Mouse (Mus musculus) cerebellum, postnatal 36 days (tissue): ENCODE measurements around the gene Emsy.

Experiments
- DNase-seq, 2 experiments: peaks; one replicate each; pipeline ENCODE4 v3.0.0; 2021 to 2022; ENCODE audit warnings: mixed read lengths in 2 of 2

Emsy gene

GRCm38 (mm10) chr7:98656531-98657221, at the start of gene Emsy:
Emsy (minus strand) TSS chr7:98656783.
- DNase-seq, result peak; percentile 93 to 94

GRCm38 (mm10) chr7:98704276-98704675, 47.7 kb upstream of the Emsy start:
- DNase-seq, result no peak

GRCm38 (mm10) chr7:98703365-98703881, 46.8 kb upstream of the Emsy start:
- peak; percentile 46 to 49 for DNase-seq

GRCm38 (mm10) chr7:98702283-98703240, 46.0 kb upstream of the Emsy start, which contains the start of gene Thap12:
Thap12 (plus strand) TSS chr7:98703103.
- DNase-seq, result peak; percentile 99

- DNase-seq, result peak; percentile 24 to 34
These were observed 45.2 kb upstream of the Emsy start for GRCm38 (mm10) chr7:98701771-98702170.

- no peak for DNase-seq
These were observed 42.0 kb upstream of the Emsy start for GRCm38 (mm10) chr7:98698590-98698989.

GRCm38 (mm10) chr7:98698041-98698440, 41.5 kb upstream of the Emsy start:
- DNase-seq, result no peak

- no peak for DNase-seq
These were observed 40.9 kb upstream of the Emsy start for GRCm38 (mm10) chr7:98697496-98697895.

- no peak for DNase-seq
These were observed 37.5 kb upstream of the Emsy start for GRCm38 (mm10) chr7:98694046-98694445.

GRCm38 (mm10) chr7:98692761-98693546, 36.4 kb upstream of the Emsy start:
- no peak for DNase-seq

- no peak for DNase-seq
These were observed 34.2 kb upstream of the Emsy start for GRCm38 (mm10) chr7:98690831-98691230.

GRCm38 (mm10) chr7:98690126-98690525, 33.5 kb upstream of the Emsy start:
- DNase-seq, result no peak

- DNase-seq, result no peak
These were observed 29.3 kb upstream of the Emsy start for GRCm38 (mm10) chr7:98685895-98686294.

GRCm38 (mm10) chr7:98682821-98683220, 26.2 kb upstream of the Emsy start:
- no peak for DNase-seq

GRCm38 (mm10) chr7:98680691-98681090, 24.1 kb upstream of the Emsy start:
- DNase-seq, result no peak

GRCm38 (mm10) chr7:98678441-98678840, 21.9 kb upstream of the Emsy start:
- no peak for DNase-seq

- no peak for DNase-seq
These were observed 20.9 kb upstream of the Emsy start for GRCm38 (mm10) chr7:98677511-98677910.

- DNase-seq, result no peak
These were observed 17.8 kb upstream of the Emsy start for GRCm38 (mm10) chr7:98674344-98674743.

- no peak for DNase-seq
These were observed 15.8 kb upstream of the Emsy start for GRCm38 (mm10) chr7:98672241-98672955.

- no peak for DNase-seq
These were observed 14.8 kb upstream of the Emsy start for GRCm38 (mm10) chr7:98671416-98671815.

- no peak for DNase-seq
These were observed 14.2 kb upstream of the Emsy start for GRCm38 (mm10) chr7:98670831-98671230.
